Mouse (Mus musculus): ENCODE data around the gene Prdm9.
"Not testable (repeated sequence)": the region's sequence is repeated elsewhere in the genome, so short reads cannot be mapped to it uniquely, and the experiment has no call there.

Gene Prdm9

GRCm38 (mm10) chr17:15564014-15564927 is at the start of gene Prdm9:
Gene Prdm9, minus strand, starts transcription at chr17:15564354.
- peak; percentile 100 for DNase-seq (ENCODE audit: low spot score in 2 of 2)

GRCm38 (mm10) chr17:15599496-15599895 is 35.3 kb upstream of the Prdm9 start:
- DNase-seq (ENCODE audit: low spot score in 2 of 2) = no peak

- no peak for DNase-seq (ENCODE audit: low spot score in 2 of 2)
Measured at GRCm38 (mm10) chr17:15591216-15591881, 27.2 kb upstream of the Prdm9 start.

GRCm38 (mm10) chr17:15588116-15588515 is 24.0 kb upstream of the Prdm9 start:
- no peak for DNase-seq (ENCODE audit: low spot score in 2 of 2)

- DNase-seq (ENCODE audit: low spot score in 2 of 2) = no peak
Measured at GRCm38 (mm10) chr17:15585691-15586090, 21.5 kb upstream of the Prdm9 start.

- no peak for DNase-seq (ENCODE audit: low spot score in 2 of 2)
Measured at GRCm38 (mm10) chr17:15583071-15583470, 18.9 kb upstream of the Prdm9 start.

GRCm38 (mm10) chr17:15580072-15580447 is 15.9 kb upstream of the Prdm9 start:
- no peak for DNase-seq (ENCODE audit: low spot score in 2 of 2)

GRCm38 (mm10) chr17:15579410-15580071 is 15.4 kb upstream of the Prdm9 start:
- no peak for DNase-seq (ENCODE audit: low spot score in 2 of 2)

- DNase-seq (ENCODE audit: low spot score in 2 of 2) = peak; percentile 9 to 23
Measured at GRCm38 (mm10) chr17:15577291-15577694, 13.1 kb upstream of the Prdm9 start.

GRCm38 (mm10) chr17:15575056-15575455 is 10.9 kb upstream of the Prdm9 start:
- no peak for DNase-seq (ENCODE audit: low spot score in 2 of 2)

GRCm38 (mm10) chr17:15566908-15567307 is 2.8 kb upstream of the Prdm9 start:
- DNase-seq (ENCODE audit: low spot score in 2 of 2) = no peak

GRCm38 (mm10) chr17:15564928-15565300 is 760 bp upstream of the Prdm9 start:
- DNase-seq (ENCODE audit: low spot score in 2 of 2) = peak; percentile 10 to 15

GRCm38 (mm10) chr17:15559946-15560345 is 4.2 kb downstream of the Prdm9 start:
- no peak for DNase-seq (ENCODE audit: low spot score in 2 of 2)

- DNase-seq (ENCODE audit: low spot score in 2 of 2) = no peak
Measured at GRCm38 (mm10) chr17:15549713-15550112, 14.4 kb downstream of the Prdm9 start.

GRCm38 (mm10) chr17:15546440-15546839 is 17.7 kb downstream of the Prdm9 start:
- DNase-seq (ENCODE audit: low spot score in 2 of 2) = no peak

- DNase-seq (ENCODE audit: low spot score in 2 of 2) = not testable (repeated sequence)
Measured at GRCm38 (mm10) chr17:15543868-15544267, 20.3 kb downstream of the Prdm9 start.

GRCm38 (mm10) chr17:15540309-15540708 is 23.8 kb downstream of the Prdm9 start:
- DNase-seq (ENCODE audit: low spot score in 2 of 2) = no peak

- DNase-seq (ENCODE audit: low spot score in 2 of 2) = no peak
Measured at GRCm38 (mm10) chr17:15536457-15536904, 27.7 kb downstream of the Prdm9 start.

- DNase-seq (ENCODE audit: low spot score in 2 of 2) = no peak
Measured at GRCm38 (mm10) chr17:15535943-15536342, 28.2 kb downstream of the Prdm9 start.

GRCm38 (mm10) chr17:15535162-15535800 is 28.9 kb downstream of the Prdm9 start:
- peak; percentile 62 to 68 for DNase-seq (ENCODE audit: low spot score in 2 of 2)

- DNase-seq (ENCODE audit: low spot score in 2 of 2) = peak; percentile 64 to 65
Measured at GRCm38 (mm10) chr17:15530141-15530540, 34.0 kb downstream of the Prdm9 start.

GRCm38 (mm10) chr17:15528887-15529286 is 35.3 kb downstream of the Prdm9 start:
- no peak for DNase-seq (ENCODE audit: low spot score in 2 of 2)

Data from right cerebral cortex, adult 2 months (tissue).